ENCODE assay signal across 7 mouse cellular contexts in genomic region chr14:21052112-21052780, GRCm38 (mm10). TPM values are rescaled to one million over a fixed set of nuclear protein-coding genes. Genes with fewer than 3 reads are reported as not detected.
A peak's percentile ranks its signal among the peaks of the same experiment; 100 is the strongest.
DNase-seq lines count a peak whose midpoint lies in the region; ATAC-seq lines count a peak whose summit lies in the region.

Gene Ap3m1, minus strand, starts transcription at chr14:21052508.
Gene Adk, plus strand, starts transcription at chr14:21052574.

- H3K27ac ChIP-seq in intestine, embryonic 16.5 days (ENCODE audit: low read length), result peak within 1 kb of the TSS; percentile 95
- H3K27ac ChIP-seq in midbrain, embryonic 11.5 days (ENCODE audit: low read depth, low read length), result peak within 1 kb of the TSS; percentile 78

- intact Hi-C loops in left cerebral cortex, postnatal 36 days (cut with DNase I), result loop anchor here (5.0 kb wide), 1 partner anchor 55 kb away; no protein-coding TSS in a partner anchor

- ATAC-seq in intestine, embryonic 16.5 days, result peak; percentile 98
- peak; percentile 98 for ATAC-seq in midbrain, embryonic 11.5 days (ENCODE audit: low FRiP score)

- H3K9me3 ChIP-seq in intestine, embryonic 16.5 days (ENCODE audit: control insufficient read depth, low read length), result 0 out of 2 replicates have a peak, but pooled peaks cover 2% of the 10 kb centered on the region
- H3K9me3 ChIP-seq in midbrain, embryonic 11.5 days (ENCODE audit: control insufficient read depth, low read length), result no peaks in the 10 kb centered on the region

- under 1% methylated on average over 48 of the region's 48 CpGs for WGBS in intestine, embryonic 16.5 days
- under 1% methylated on average over 44 of the region's 48 CpGs for WGBS in midbrain, embryonic 11.5 days

- DNase-seq in adrenal gland, adult 8-10 months, result peak; percentile 91
- DNase-seq in embryo, embryonic 9.5 days (ENCODE audit: extremely low spot score), result peak; percentile 98
- DNase-seq in gastrocnemius, postnatal 4 days (ENCODE audit: low spot score in 2 of 2), result peak; percentile 89 to 92
- DNase-seq in left cerebral cortex, postnatal 36 days (ENCODE audit: low spot score in 2 of 2), result peak; percentile 92 to 96
- peak; percentile 100 for DNase-seq in midbrain, embryonic 11.5 days (ENCODE audit: low spot score, missing footprints)
- DNase-seq in skeletal muscle tissue, adult 2 months (ENCODE audit: low read depth, low spot score), result peak; percentile 94

- peak within 1 kb of the TSS; percentile 90 for H3K9ac ChIP-seq in intestine, embryonic 16.5 days (ENCODE audit: low read depth, low read length)
- peak within 1 kb of the TSS; percentile 82 for H3K9ac ChIP-seq in midbrain, embryonic 11.5 days (ENCODE audit: low read length)

- H3K4me2 ChIP-seq in intestine, embryonic 16.5 days (ENCODE audit: low read depth, low read length), result peak within 1 kb of the TSS; percentile 89
- peak within 1 kb of the TSS; percentile 96 for H3K4me2 ChIP-seq in midbrain, embryonic 11.5 days

- peaks cover 5% of the 10 kb centered on the region; the same call in 1 of the 2 replicates for H3K4me1 ChIP-seq in intestine, embryonic 16.5 days (ENCODE audit: control insufficient read depth, insufficient read depth, low read length)
- H3K4me1 ChIP-seq in midbrain, embryonic 11.5 days (ENCODE audit: control insufficient read depth, insufficient read depth, low read length), result peaks cover 4% of the 10 kb centered on the region; the same call in 1 of the 2 replicates

- H3K36me3 ChIP-seq in intestine, embryonic 16.5 days (ENCODE audit: control insufficient read depth, insufficient read depth, low read length), result no peaks in the 10 kb centered on the region
- no peaks in the 10 kb centered on the region for H3K36me3 ChIP-seq in midbrain, embryonic 11.5 days (ENCODE audit: control insufficient read depth, insufficient read depth, low read length)

- no peaks in the 10 kb centered on the region for H3K27me3 ChIP-seq in intestine, embryonic 16.5 days (replicated peaks; ENCODE audit: control insufficient read depth, insufficient read depth, low read length)
- no peaks in the 10 kb centered on the region for H3K27me3 ChIP-seq in midbrain, embryonic 11.5 days (ENCODE audit: control insufficient read depth, insufficient read depth, low read length)

- H3K4me3 ChIP-seq in intestine, embryonic 16.5 days (ENCODE audit: low read length), result peak within 1 kb of the TSS; percentile 90
- H3K4me3 ChIP-seq in midbrain, embryonic 11.5 days (ENCODE audit: low read depth, low read length), result peak within 1 kb of the TSS; percentile 85

RNA-seq across cellular contexts. Expression of gene Ap3m1, which starts in this region (rescaled TPM):
- total RNA-seq in adrenal gland, adult 8-10 months (2022), result 100 to 1,000 TPM in 3 of 4 experiments, 10 to 100 TPM in 1; 97.7 to 120 (median 110) TPM
- total RNA-seq in gastrocnemius, postnatal 4 days (2021), result 10 to 100 TPM; 58.0 to 58.7 TPM
- polyA plus RNA-seq in intestine, embryonic 16.5 days (2015; fragmentation: Nextera tagmentation; extraction: Ambion mirVana), result 82.1 and 93.0 TPM in 2 replicates
- total RNA-seq in left cerebral cortex, postnatal 36 days (2021), result 10 to 100 TPM; 61.7 to 62.0 TPM
- polyA plus RNA-seq in midbrain, embryonic 11.5 days (2014; fragmentation: Nextera tagmentation; extraction: Ambion mirVana), result 143 and 159 TPM in 2 replicates

RNA-seq across cellular contexts. Expression of gene Adk, which starts in this region (rescaled TPM):
- total RNA-seq in adrenal gland, adult 8-10 months (2022), result 100 to 1,000 TPM; 151 to 212 (median 178) TPM
- 10 to 100 TPM; 40.6 to 57.3 TPM for total RNA-seq in gastrocnemius, postnatal 4 days (2021)
- polyA plus RNA-seq in intestine, embryonic 16.5 days (2015; fragmentation: Nextera tagmentation; extraction: Ambion mirVana), result 244 and 262 TPM in 2 replicates
- 10 to 100 TPM; 63.6 to 66.2 TPM for total RNA-seq in left cerebral cortex, postnatal 36 days (2021)
- polyA plus RNA-seq in midbrain, embryonic 11.5 days (2014; fragmentation: Nextera tagmentation; extraction: Ambion mirVana), result 112 and 120 TPM in 2 replicates

Comparison
In these comparisons a context has a peak if more than half of its experiments do, and no peak if none do; other contexts are left out.
1. Peak in every context shown above with its lines: DNase-seq, ATAC-seq, H3K4me3 ChIP-seq and H3K27ac ChIP-seq.